Mouse (Mus musculus) olfactory bulb, adult 2 months (tissue): Measurements from ENCODE around the gene Ccdc42. TPM values are rescaled to one million over a fixed set of nuclear protein-coding genes. Genes with fewer than 3 reads are reported as not detected.

ENCODE experiments used
- H3K27ac ChIP-seq: fragments of 200-500 bp; 2 replicates; pipeline ENCODE4 v1.5.1; 2012; ENCODE audit warnings: low read depth, low read length; ENCODE audit not compliant: insufficient read depth
- H3K4me1 ChIP-seq: fragments of 200-500 bp; 2 replicates; pipeline ENCODE4 v1.6.1; 2012; ENCODE audit warnings: low read length; ENCODE audit not compliant: control insufficient read depth, insufficient read depth
- H3K4me3 ChIP-seq: fragments of 200-500 bp; 2 replicates; pipeline ENCODE4 v1.5.1; 2012; ENCODE audit warnings: mild to moderate bottlenecking, low read depth, low read length, moderate library complexity; ENCODE audit not compliant: insufficient read depth
- CTCF ChIP-seq: fragments of 200-500 bp; IDR thresholded peaks from 2 replicates; pipeline ENCODE4 v1.5.1; 2012; ENCODE audit warnings: low read depth, mild to moderate bottlenecking, low read length, moderate library complexity; ENCODE audit not compliant: insufficient read depth
- POLR2A ChIP-seq: fragments of 200-500 bp; IDR thresholded peaks from 2 replicates; pipeline ENCODE4 v1.6.1; 2012; ENCODE audit warnings: mild to moderate bottlenecking, low read depth, low read length, moderate library complexity; ENCODE audit not compliant: insufficient read depth
- WGBS: fragments of 180-500 bp; shearing (Covaris S2); methylation state at CpG from one replicate; pipeline ENCODE4 v1.1.7; 2018; 5-methylcytosine and 5-hydroxymethylcytosine counted together
- polyA plus RNA-seq: library from polyadenylated mRNA; stranded (reverse); fragments of >200 nt; gene quantifications from 2 replicates; pipeline ENCODE4 v1.2.4, GENCODE M21; 2012; ENCODE audit warnings: low replicate concordance; ENCODE audit not compliant: missing spikeins, insufficient read depth, insufficient read length

Gene Ccdc42
- polyA plus RNA-seq, 1 experiment, result not detected

GRCm38 (mm10) chr11:68579462-68579881, 7.3 kb upstream of the Ccdc42 start:
- WGBS, result 43% methylated on average over 9 of the region's 9 CpGs
- Histone ChIP-seq H3K4me3 (no peak overlapping the region), H3K4me1 (peaks cover 4% of the 10 kb centered on the region), H3K27ac (no peak overlapping the region)
- no peak for TF ChIP-seq CTCF
- no peak for TF ChIP-seq POLR2A

- no peak overlapping the region for H3K4me3 ChIP-seq
- no peak overlapping the region for H3K27ac ChIP-seq
- H3K4me1 ChIP-seq, result peaks cover 4% of the 10 kb centered on the region
- TF ChIP-seq CTCF (no peak), POLR2A (no peak)
- 38% methylated on average over 6 of the region's 6 CpGs for WGBS
These were observed 6.3 kb upstream of the Ccdc42 start for GRCm38 (mm10) chr11:68580566-68580965.

- Histone ChIP-seq H3K4me1 (peaks cover 4% of the 10 kb centered on the region), H3K27ac (no peak overlapping the region), H3K4me3 (no peak overlapping the region)
- WGBS, result 86% methylated on average over 13 of the region's 13 CpGs
- no peak for TF ChIP-seq CTCF
- no peak for TF ChIP-seq POLR2A
These were observed 3.6 kb upstream of the Ccdc42 start for GRCm38 (mm10) chr11:68583225-68583624.

DNA sequence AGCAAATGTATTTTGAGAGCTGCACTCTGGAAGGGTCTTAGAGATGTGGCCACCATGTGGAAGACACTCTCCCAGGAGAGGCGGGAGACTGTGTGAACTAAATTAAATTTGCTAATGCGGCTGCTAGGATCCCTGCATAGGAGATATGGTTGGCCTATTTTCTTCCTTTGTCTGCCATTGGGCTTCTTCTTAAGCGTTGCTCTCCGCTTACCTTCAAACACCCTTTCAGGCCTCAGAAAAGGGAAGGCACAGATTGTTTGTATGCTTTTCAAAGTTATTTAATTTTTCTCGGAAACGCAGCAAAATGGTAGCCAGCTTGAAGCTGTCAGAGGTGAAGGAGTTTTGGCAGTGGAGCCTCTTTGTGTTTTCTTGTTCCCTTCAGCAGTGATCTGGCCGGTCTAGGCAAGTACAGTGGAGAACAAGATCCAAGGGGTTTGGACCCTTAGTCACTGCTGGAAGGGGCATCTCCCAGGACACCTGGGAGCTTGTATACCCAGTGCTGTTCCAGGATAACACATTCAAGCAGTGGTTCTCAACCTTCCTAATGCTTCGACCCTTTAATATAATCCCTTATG, 2.8 kb upstream of the Ccdc42 start:
- H3K4me3 ChIP-seq, result no peak overlapping the region
- no peak overlapping the region for H3K27ac ChIP-seq
- 77% methylated on average over 8 of the region's 8 CpGs for WGBS
- H3K4me1 ChIP-seq, result peaks cover 4% of the 10 kb centered on the region
- TF ChIP-seq CTCF (no peak), POLR2A (no peak)

DNA sequence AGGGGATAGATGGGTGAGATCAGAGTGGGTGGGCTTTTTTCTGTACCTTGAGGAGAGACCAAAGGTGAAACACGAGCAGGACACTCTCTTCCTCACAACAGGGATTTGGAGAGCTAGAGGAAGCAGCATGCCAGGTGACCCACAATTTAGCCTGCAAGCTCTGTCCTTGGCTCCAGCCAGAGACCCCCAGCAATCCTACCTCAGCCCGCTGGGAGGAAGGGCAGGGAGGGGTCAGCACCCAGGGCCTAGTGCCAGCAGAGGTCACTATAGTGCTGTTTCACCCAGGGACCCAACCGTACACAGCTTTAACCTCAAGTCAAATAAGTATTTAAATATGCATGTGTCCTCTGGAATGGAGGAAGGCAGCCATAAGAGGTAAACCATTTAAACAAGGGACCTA, 931 bp upstream of the Ccdc42 start:
- 48% methylated on average over 3 of the region's 3 CpGs for WGBS

GRCm38 (mm10) chr11:68589055-68589809, 2.4 kb downstream of the Ccdc42 start:
- WGBS, result 69% methylated on average over 8 of the region's 8 CpGs
- Histone ChIP-seq H3K27ac (no peak overlapping the region), H3K4me3 (no peak overlapping the region), H3K4me1 (no peaks in the 10 kb centered on the region)
- peak; percentile 52; the same call in 1 of the 2 replicates for TF ChIP-seq CTCF
- TF ChIP-seq POLR2A, result no peak

More for the DNA sequence above, 931 bp upstream of the Ccdc42 start:
- H3K4me3 ChIP-seq, result no peak overlapping the region
- 0 out of 2 replicates have a peak, but pooled peaks have one; percentile 26 for TF ChIP-seq CTCF
- no peak for TF ChIP-seq POLR2A
- no peaks in the 10 kb centered on the region for H3K4me1 ChIP-seq
- no peak overlapping the region for H3K27ac ChIP-seq

DNA sequence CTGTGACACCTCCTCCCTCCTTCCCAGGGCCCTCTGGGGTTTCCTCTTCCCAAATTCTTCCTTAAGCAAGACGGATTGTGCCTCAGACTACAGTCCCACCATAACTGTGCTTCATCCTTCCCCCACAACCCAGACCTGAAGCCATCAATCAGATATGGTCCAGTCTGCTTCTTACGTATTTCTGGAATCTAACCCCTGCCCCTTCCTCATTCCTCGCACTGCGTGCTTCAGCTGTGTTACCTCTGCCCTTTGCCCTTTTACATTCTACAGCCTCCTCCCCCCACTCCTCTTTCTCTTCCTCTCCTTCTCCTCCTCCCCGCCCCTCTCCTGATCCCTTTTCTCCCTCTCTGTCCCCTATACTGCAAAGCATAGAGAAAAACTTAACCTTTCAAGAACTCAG, 4.9 kb downstream of the Ccdc42 start:
- TF ChIP-seq POLR2A (no peak), CTCF (no peak)
- H3K27ac ChIP-seq, result no peak overlapping the region
- H3K4me1 ChIP-seq, result no peaks in the 10 kb centered on the region
- no peak overlapping the region for H3K4me3 ChIP-seq
- WGBS, result 82% methylated on average over 5 of the region's 5 CpGs

DNA sequence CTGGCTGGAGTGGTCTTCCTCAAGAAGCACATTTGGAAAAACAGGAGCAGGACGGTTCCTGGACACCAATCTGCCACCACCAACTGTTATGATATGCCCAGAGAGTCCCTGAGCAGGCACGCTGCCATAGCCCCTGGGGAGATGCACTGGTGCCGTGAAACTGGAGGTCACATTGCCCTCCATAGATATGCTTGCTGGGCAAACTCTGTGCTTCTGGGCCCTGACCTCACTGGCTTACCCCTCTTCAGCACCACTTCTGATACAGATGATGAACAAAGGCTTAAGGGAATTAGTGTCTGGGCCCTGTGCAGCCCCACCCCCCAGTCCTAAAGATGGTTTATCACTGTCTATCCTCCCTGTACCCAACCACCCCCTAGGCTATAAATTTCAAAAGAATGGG, 6.4 kb downstream of the Ccdc42 start:
- no peak overlapping the region for H3K4me3 ChIP-seq
- TF ChIP-seq POLR2A, result no peak
- TF ChIP-seq CTCF, result no peak
- H3K4me1 ChIP-seq, result no peaks in the 10 kb centered on the region

DNA sequence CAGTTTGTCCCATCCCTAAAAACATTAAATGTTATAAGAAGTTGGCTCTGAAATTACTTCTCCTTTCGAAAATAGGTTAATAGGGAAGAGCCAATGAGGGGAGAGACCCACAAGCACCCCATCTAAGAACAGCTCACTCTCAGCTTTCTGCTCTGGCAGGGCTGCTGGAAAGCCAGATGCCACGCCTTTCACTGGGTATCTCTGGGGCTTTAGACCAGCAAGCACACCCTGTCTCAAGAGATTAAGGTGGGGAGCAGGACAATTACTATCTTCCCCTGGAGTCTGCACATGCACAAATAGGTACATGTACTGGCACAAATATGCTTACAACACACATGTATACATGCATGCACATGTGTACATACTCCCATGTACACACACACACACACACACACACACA, 11.1 kb downstream of the Ccdc42 start:
- WGBS, result 83% methylated on average over 2 of the region's 2 CpGs
- no peak overlapping the region for H3K4me3 ChIP-seq
- no peak overlapping the region for H3K27ac ChIP-seq
- TF ChIP-seq CTCF (no peak), POLR2A (no peak)
- H3K4me1 ChIP-seq, result peaks cover 4% of the 10 kb centered on the region

More for the DNA sequence above, 6.4 kb downstream of the Ccdc42 start:
- 92% methylated on average over 3 of the region's 3 CpGs for WGBS
- H3K27ac ChIP-seq, result no peak overlapping the region

- Histone ChIP-seq H3K4me3 (no peak overlapping the region), H3K27ac (no peak overlapping the region), H3K4me1 (peaks cover 4% of the 10 kb centered on the region)
- TF ChIP-seq CTCF, result no peak
- TF ChIP-seq POLR2A, result no peak
- whole genome bisulfite sequencing, result 46% methylated on average over 6 of the region's 6 CpGs
These were observed 13.8 kb downstream of the Ccdc42 start for GRCm38 (mm10) chr11:68600551-68601021.
